Mouse (Mus musculus): ENCODE data around the gene Klf6. TPM values are rescaled to one million over a fixed set of nuclear protein-coding genes. Genes with fewer than 3 reads are reported as not detected.

Klf6 gene
- polyA plus RNA-seq, 1 experiment from 2014 or later = 63.7 TPM

- Histone ChIP-seq H3K4me3 (replicated peaks) (no peak overlapping the region), H3K4me1 (peaks cover 16% of the 10 kb centered on the region), H3K27ac (no peak overlapping the region), H3K27me3 (no peaks in the 10 kb centered on the region), H3K4me2 (no peak overlapping the region), H3K36me3 (no peaks in the 10 kb centered on the region), H3K9ac (no peak overlapping the region), H3K9me3 (replicated peaks) (no peaks in the 10 kb centered on the region)
- no peak for ATAC-seq (replicated peaks; ENCODE audit: low FRiP score)
- 71% methylated on average over 5 of the region's 5 CpGs for WGBS
Measured at GRCm38 (mm10) chr13:5842911-5843310, 18.4 kb upstream of the Klf6 start.

- H3K9me3 ChIP-seq (replicated peaks) = no peaks in the 10 kb centered on the region
- no peak overlapping the region for H3K4me3 ChIP-seq (replicated peaks)
- H3K27ac ChIP-seq = no peak overlapping the region
- no peak for ATAC-seq (replicated peaks; ENCODE audit: low FRiP score)
- no peaks in the 10 kb centered on the region for H3K27me3 ChIP-seq
- peaks cover 16% of the 10 kb centered on the region for H3K4me1 ChIP-seq
- H3K9ac ChIP-seq = no peak overlapping the region
- no peak overlapping the region for H3K4me2 ChIP-seq
- WGBS = 53% methylated on average over 2 of the region's 2 CpGs
- H3K36me3 ChIP-seq = no peaks in the 10 kb centered on the region
Measured at GRCm38 (mm10) chr13:5843829-5844228, 17.5 kb upstream of the Klf6 start.

GRCm38 (mm10) chr13:5844338-5844737, 16.9 kb upstream of the Klf6 start:
- Histone ChIP-seq H3K4me2 (no peak overlapping the region), H3K9me3 (replicated peaks) (no peaks in the 10 kb centered on the region), H3K9ac (no peak overlapping the region), H3K27ac (no peak overlapping the region), H3K36me3 (no peaks in the 10 kb centered on the region), H3K4me1 (peaks cover 16% of the 10 kb centered on the region), H3K27me3 (no peaks in the 10 kb centered on the region), H3K4me3 (replicated peaks) (no peak overlapping the region)
- 88% methylated on average over 5 of the region's 5 CpGs for WGBS
- no peak for ATAC-seq (replicated peaks; ENCODE audit: low FRiP score)

- peak; percentile 50 for ATAC-seq (replicated peaks; ENCODE audit: low FRiP score)
- Histone ChIP-seq H3K4me1 (peaks cover 16% of the 10 kb centered on the region), H3K27ac (peak overlapping the region; percentile 81), H3K9ac (no peak overlapping the region), H3K4me2 (peak overlapping the region; percentile 27), H3K27me3 (no peaks in the 10 kb centered on the region), H3K9me3 (replicated peaks) (no peaks in the 10 kb centered on the region), H3K4me3 (replicated peaks) (no peak overlapping the region), H3K36me3 (no peaks in the 10 kb centered on the region)
- WGBS = 39% methylated on average over 10 of the region's 10 CpGs
Measured at GRCm38 (mm10) chr13:5845161-5845590, 16.1 kb upstream of the Klf6 start.

GRCm38 (mm10) chr13:5845605-5846004, 15.7 kb upstream of the Klf6 start:
- Histone ChIP-seq H3K9ac (no peak overlapping the region), H3K27ac (peak overlapping the region; percentile 81), H3K27me3 (no peaks in the 10 kb centered on the region), H3K4me1 (peaks cover 16% of the 10 kb centered on the region), H3K4me3 (replicated peaks) (no peak overlapping the region), H3K9me3 (replicated peaks) (no peaks in the 10 kb centered on the region), H3K4me2 (peak overlapping the region; percentile 27), H3K36me3 (no peaks in the 10 kb centered on the region)
- WGBS = 45% methylated on average over 5 of the region's 5 CpGs
- ATAC-seq (replicated peaks; ENCODE audit: low FRiP score) = peak; percentile 33

GRCm38 (mm10) chr13:5846860-5847259, 14.4 kb upstream of the Klf6 start:
- Histone ChIP-seq H3K9me3 (replicated peaks) (no peaks in the 10 kb centered on the region), H3K4me2 (no peak overlapping the region), H3K36me3 (no peaks in the 10 kb centered on the region), H3K27ac (no peak overlapping the region), H3K4me3 (replicated peaks) (no peak overlapping the region), H3K27me3 (no peaks in the 10 kb centered on the region), H3K4me1 (peaks cover 16% of the 10 kb centered on the region), H3K9ac (no peak overlapping the region)
- ATAC-seq (replicated peaks; ENCODE audit: low FRiP score) = no peak
- 80% methylated on average over 4 of the region's 4 CpGs for WGBS

GRCm38 (mm10) chr13:5847736-5848135, 13.5 kb upstream of the Klf6 start:
- no peak for ATAC-seq (replicated peaks; ENCODE audit: low FRiP score)
- no peaks in the 10 kb centered on the region for H3K27me3 ChIP-seq
- no peaks in the 10 kb centered on the region for H3K36me3 ChIP-seq
- no peak overlapping the region for H3K9ac ChIP-seq
- H3K4me2 ChIP-seq = no peak overlapping the region
- H3K4me3 ChIP-seq (replicated peaks) = no peak overlapping the region
- peaks cover 16% of the 10 kb centered on the region for H3K4me1 ChIP-seq
- H3K9me3 ChIP-seq (replicated peaks) = no peaks in the 10 kb centered on the region
- H3K27ac ChIP-seq = no peak overlapping the region
- WGBS = 69% methylated on average over 2 of the region's 2 CpGs

- H3K36me3 ChIP-seq = peaks cover 9% of the 10 kb centered on the region
- peak overlapping the region; percentile 77 for H3K9ac ChIP-seq
- H3K4me2 ChIP-seq = peak overlapping the region; percentile 70
- no peaks in the 10 kb centered on the region for H3K9me3 ChIP-seq (replicated peaks)
- ATAC-seq (replicated peaks; ENCODE audit: low FRiP score) = peak; percentile 57
- peak overlapping the region; percentile 98 for H3K27ac ChIP-seq
- H3K27me3 ChIP-seq = no peaks in the 10 kb centered on the region
- H3K4me1 ChIP-seq = peaks cover 19% of the 10 kb centered on the region
- peak overlapping the region; percentile 79 for H3K4me3 ChIP-seq (replicated peaks)
- WGBS = 1% methylated on average over 27 of the region's 27 CpGs
Measured at GRCm38 (mm10) chr13:5860651-5861156, 578 bp upstream of the Klf6 start.

GRCm38 (mm10) chr13:5862003-5862625, 832 bp downstream of the Klf6 start:
- peaks cover 23% of the 10 kb centered on the region for H3K36me3 ChIP-seq
- H3K4me1 ChIP-seq = peaks cover 23% of the 10 kb centered on the region
- H3K27ac ChIP-seq = peak overlapping the region; percentile 98
- H3K4me3 ChIP-seq (replicated peaks) = peak overlapping the region; percentile 79
- H3K9me3 ChIP-seq (replicated peaks) = no peaks in the 10 kb centered on the region
- no peaks in the 10 kb centered on the region for H3K27me3 ChIP-seq
- ATAC-seq (replicated peaks; ENCODE audit: low FRiP score) = no peak
- peak overlapping the region; percentile 68 for H3K9ac ChIP-seq
- H3K4me2 ChIP-seq = peak overlapping the region; percentile 61
- under 1% methylated on average over 20 of the region's 20 CpGs for WGBS

GRCm38 (mm10) chr13:5862626-5863407, 1.5 kb downstream of the Klf6 start:
- Histone ChIP-seq H3K36me3 (peaks cover 30% of the 10 kb centered on the region), H3K9me3 (replicated peaks) (no peaks in the 10 kb centered on the region), H3K4me1 (peaks cover 23% of the 10 kb centered on the region), H3K4me2 (peak overlapping the region; percentile 61), H3K27me3 (no peaks in the 10 kb centered on the region), H3K27ac (peak overlapping the region; percentile 98), H3K9ac (peak overlapping the region; percentile 68), H3K4me3 (replicated peaks) (peak overlapping the region; percentile 79)
- 5% methylated on average over 16 of the region's 16 CpGs for WGBS
- ATAC-seq (replicated peaks; ENCODE audit: low FRiP score) = no peak

- peak overlapping the region; percentile 61 for H3K4me2 ChIP-seq
- H3K4me3 ChIP-seq (replicated peaks) = peak overlapping the region; percentile 79
- H3K9me3 ChIP-seq (replicated peaks) = no peaks in the 10 kb centered on the region
- H3K27ac ChIP-seq = peak overlapping the region; percentile 98
- no peak for ATAC-seq (replicated peaks; ENCODE audit: low FRiP score)
- H3K27me3 ChIP-seq = no peaks in the 10 kb centered on the region
- 9% methylated on average over 5 of the region's 5 CpGs for WGBS
- peaks cover 23% of the 10 kb centered on the region for H3K4me1 ChIP-seq
- peak overlapping the region; percentile 68 for H3K9ac ChIP-seq
- peaks cover 37% of the 10 kb centered on the region for H3K36me3 ChIP-seq
Measured at GRCm38 (mm10) chr13:5863408-5863891, 2.2 kb downstream of the Klf6 start.
